Mouse (Mus musculus): ENCODE data around the gene Pip5kl1. TPM values are rescaled to one million over a fixed set of nuclear protein-coding genes. Genes with fewer than 3 reads are reported as not detected.

Gene Pip5kl1
- total RNA-seq, 1 experiment from 2014 or later = not detected

DNA sequence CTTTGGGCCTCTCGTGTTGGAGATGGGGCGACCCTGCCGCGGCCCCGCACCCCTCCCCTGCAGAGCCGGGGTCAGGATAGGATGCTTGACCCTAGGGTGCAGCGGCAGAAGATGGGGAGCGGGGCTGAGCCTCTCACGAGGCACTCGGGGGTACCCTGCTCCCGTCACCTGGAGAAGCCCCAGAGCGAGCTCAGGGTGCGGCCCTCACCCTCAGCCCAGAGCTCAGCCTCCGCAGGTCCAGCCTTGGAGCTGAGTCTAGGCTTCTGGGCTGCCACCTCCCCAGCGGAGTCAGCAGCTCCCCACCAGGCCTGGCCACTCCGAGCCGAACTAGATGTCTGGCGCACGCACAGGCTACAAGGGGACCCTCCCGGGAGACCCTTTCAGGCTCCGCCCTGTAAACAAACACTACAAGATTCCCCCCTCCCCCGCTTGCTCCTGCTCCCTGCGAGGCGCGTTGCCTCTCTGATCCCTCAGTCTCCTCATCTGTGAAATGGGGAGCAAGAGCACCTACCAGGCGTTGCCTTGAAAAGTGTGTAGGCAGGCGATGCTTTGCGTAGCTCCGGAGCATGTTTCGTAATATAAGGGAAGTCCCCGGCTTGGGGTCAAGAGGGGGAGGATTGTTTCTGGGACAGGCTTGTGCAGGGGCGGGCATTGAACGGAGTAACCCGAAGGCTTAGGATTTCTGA is 32.8 kb downstream of the Pip5kl1 start:
- ATAC-seq (replicated peaks; ENCODE audit: low read depth, poor library complexity, severe bottlenecking) = peak; percentile 19

- peak; percentile 72 for ATAC-seq (replicated peaks; ENCODE audit: low read depth, poor library complexity, severe bottlenecking)
Observed at GRCm38 (mm10) chr2:32608141-32608777, 33.7 kb downstream of the Pip5kl1 start.

- no peak; the same call in none of the 2 replicates for ATAC-seq (replicated peaks; ENCODE audit: low read depth, poor library complexity, severe bottlenecking)
Observed at GRCm38 (mm10) chr2:32608778-32609435, 34.3 kb downstream of the Pip5kl1 start.

- no peak for ATAC-seq (replicated peaks; ENCODE audit: low read depth, poor library complexity, severe bottlenecking)
Observed at GRCm38 (mm10) chr2:32610610-32611229, 36.1 kb downstream of the Pip5kl1 start.

- no peak for ATAC-seq (replicated peaks; ENCODE audit: low read depth, poor library complexity, severe bottlenecking)
Observed at GRCm38 (mm10) chr2:32612274-32612673, 37.7 kb downstream of the Pip5kl1 start.

DNA sequence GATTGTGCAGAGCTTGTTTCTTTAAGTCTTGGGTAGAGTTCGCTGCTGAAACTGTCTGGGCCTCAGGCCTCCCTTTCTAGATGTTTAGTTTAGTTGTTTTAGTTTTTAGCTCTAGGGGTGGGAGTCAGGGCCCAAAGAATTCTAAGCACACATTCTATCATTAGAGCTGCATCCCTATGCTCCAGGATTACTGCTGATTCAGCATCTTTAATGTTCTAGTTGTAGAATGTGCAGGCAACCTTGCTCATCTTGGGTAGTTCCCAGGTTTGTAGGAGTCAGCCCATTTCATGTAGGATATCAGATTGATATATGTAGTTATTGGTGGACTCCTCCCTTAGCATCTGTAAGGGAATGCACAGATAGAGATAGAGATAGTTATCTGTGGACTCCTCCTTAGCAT is 42.5 kb downstream of the Pip5kl1 start:
- no peak for ATAC-seq (replicated peaks; ENCODE audit: low read depth, poor library complexity, severe bottlenecking)

GRCm38 (mm10) chr2:32617601-32618000 is 43.0 kb downstream of the Pip5kl1 start:
- ATAC-seq (replicated peaks; ENCODE audit: low read depth, poor library complexity, severe bottlenecking) = no peak

DNA sequence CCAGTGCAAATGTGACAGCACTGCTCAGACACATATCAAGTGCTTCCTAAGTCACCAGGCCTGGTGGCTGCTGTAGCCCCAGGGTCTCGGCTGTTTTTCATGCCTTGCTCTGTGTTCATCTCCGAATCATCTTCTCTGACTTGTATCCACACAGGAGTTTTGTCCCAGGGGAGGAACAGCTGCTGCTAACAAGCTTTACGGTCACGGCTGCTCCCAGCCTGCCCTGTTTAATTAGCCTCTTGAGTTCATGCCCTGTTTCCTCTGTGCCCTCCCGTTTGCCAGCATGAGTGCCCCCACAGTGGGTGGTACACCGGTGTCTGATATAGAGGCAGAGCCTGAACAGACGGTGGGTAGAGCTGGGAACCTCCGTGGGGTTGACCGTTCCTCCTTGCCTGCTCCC is 43.5 kb downstream of the Pip5kl1 start:
- no peak for ATAC-seq (replicated peaks; ENCODE audit: low read depth, poor library complexity, severe bottlenecking)

DNA sequence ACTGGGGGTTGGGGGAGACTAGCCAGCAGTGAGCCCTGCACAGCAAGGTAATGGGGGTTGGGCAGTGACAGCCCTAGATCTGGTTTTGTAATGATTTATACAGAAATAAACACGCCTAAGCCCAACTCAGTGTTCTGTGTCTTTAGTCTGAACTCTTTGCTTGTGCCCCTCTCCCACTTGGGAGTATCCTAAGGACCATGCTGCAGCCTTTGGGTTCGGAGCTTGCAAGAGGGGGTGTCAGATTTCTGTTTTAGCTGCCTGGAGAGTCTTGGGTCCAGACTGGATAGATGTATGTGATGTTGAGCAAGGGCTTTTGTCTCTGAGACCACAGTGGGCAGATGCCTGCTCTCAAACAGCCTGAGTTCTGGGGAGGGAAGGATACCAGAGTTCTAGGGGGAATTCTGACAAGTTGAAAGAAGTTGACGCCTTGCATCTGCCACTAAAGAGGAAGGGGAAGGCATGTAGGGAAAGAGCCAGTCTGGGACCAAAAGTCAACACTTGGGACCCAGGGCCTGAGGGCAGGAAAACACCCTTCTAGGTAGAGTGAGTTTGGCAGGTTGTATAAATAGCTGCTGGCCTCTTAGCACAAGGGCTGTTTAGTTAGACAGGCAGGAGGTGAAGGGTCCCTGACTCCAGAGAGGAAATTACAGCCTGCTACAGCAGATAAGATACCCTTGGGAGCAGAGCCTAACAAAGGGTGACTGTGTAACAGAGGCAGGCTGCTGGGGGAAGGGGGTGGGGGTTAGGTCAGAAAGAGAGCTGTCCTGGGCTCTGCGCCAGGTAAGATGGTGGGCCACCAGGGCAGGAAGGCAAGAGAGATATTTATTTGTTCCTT is 46.3 kb downstream of the Pip5kl1 start:
- ATAC-seq (replicated peaks; ENCODE audit: low read depth, poor library complexity, severe bottlenecking) = peak; percentile 56

GRCm38 (mm10) chr2:32621517-32621859 is 46.9 kb downstream of the Pip5kl1 start, which contains the start of gene Ak1:
TSS of gene Ak1 (plus strand) at chr2:32621758.
- peak; percentile 12; the same call in 1 of the 2 replicates for ATAC-seq (replicated peaks; ENCODE audit: low read depth, poor library complexity, severe bottlenecking)

GRCm38 (mm10) chr2:32624111-32624748 is 49.6 kb downstream of the Pip5kl1 start:
- ATAC-seq (replicated peaks; ENCODE audit: low read depth, poor library complexity, severe bottlenecking) = no peak

DNA sequence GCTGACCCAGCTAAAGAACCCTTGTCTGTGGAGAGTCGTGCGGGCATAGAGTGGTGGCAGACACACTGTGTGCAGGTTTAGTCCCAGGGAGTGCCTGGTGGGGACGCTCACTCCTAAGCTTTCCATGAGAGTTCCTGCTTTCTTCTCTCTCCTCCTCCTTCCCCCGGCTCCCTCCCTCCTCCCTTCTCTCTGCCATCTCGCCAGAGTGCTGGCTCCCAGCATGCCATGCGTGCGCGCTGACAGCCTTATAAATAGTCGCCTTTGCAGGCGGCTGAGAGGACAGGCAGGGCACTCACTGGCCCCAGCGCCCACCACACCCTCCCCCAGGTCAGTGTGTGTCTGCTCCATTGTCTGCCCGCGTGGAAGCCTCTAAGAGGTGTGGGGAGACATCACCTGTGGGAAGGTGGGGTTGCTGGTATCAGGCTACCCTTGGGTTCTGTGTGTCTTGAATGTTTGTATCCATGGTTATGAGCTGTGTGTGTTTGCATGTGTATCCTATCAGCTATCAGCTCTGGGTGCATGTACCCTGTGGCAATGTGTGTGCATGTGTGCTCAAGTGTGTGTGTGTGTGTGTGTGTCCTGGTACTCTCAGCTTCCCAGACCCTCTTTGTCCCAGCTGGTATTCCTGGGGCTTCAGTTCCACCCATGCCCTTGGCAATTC is 50.7 kb downstream of the Pip5kl1 start:
- peak; percentile 27; the same call in 1 of the 2 replicates for ATAC-seq (replicated peaks; ENCODE audit: low read depth, poor library complexity, severe bottlenecking)

- ATAC-seq (replicated peaks; ENCODE audit: low read depth, poor library complexity, severe bottlenecking) = no peak
Observed at GRCm38 (mm10) chr2:32625873-32626694, 51.5 kb downstream of the Pip5kl1 start.

- ATAC-seq (replicated peaks; ENCODE audit: low read depth, poor library complexity, severe bottlenecking) = no peak
Observed at GRCm38 (mm10) chr2:32627266-32628043, 52.9 kb downstream of the Pip5kl1 start.

- ATAC-seq (replicated peaks; ENCODE audit: low read depth, poor library complexity, severe bottlenecking) = no peak
Observed at GRCm38 (mm10) chr2:32628044-32628550, 53.5 kb downstream of the Pip5kl1 start.

DNA sequence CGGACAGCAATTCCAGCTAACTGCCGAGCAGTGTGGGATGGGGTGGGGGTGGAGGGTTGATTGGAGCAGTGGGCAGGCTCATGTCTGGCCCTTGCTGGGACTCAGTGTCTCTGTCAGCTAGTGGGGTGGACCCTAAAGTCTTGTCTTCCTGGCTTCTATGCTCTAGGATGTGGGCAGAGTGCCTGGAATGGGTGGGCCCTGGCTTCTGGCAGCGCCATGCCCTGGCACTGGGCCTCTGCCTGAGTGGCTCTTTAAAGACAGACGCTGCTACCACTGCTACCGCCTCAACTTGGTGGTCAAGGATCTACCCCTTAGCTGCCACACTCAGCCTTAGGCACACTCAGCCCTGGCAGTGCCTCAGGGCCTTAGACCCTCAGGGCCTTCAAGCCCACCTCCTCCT is 54.1 kb downstream of the Pip5kl1 start:
- no peak for ATAC-seq (replicated peaks; ENCODE audit: low read depth, poor library complexity, severe bottlenecking)
